In genomic region chr8:109311484-109312210, GRCm38 (mm10) we compare ENCODE assay signal across 12 mouse cellular contexts.
A peak's percentile ranks its signal among the peaks of the same experiment; 100 is the strongest.
DNase-seq lines count a peak whose midpoint lies in the region; ATAC-seq lines count a peak whose summit lies in the region.
"Had no signal": no experiment of that assay in that cellular context is flagged by ENCODE, and none has a peak within 500 bp of the region (broad histone marks: within the 10 kb centered on the region; RNA-seq: fewer than 3 reads in every experiment).

No protein-coding gene starts in this region.

- 0 out of 2 replicates have a peak, but pooled peaks have one; percentile 26 for ATAC-seq in neural tube, embryonic 11.5 days (ENCODE audit: insufficient read depth, low FRiP score, low TSS enrichment)
- ATAC-seq in activated CD4-positive, CD25-positive, alpha-beta regulatory T cell, adult 4 months, result no peak
- ATAC-seq: liver, postnatal 0 days had no signal

- H3K4me2 ChIP-seq in neural tube, embryonic 11.5 days (ENCODE audit: low read depth), result no peak overlapping the region

- H3K36me3 ChIP-seq in neural tube, embryonic 11.5 days (ENCODE audit: control insufficient read depth, insufficient read depth, low read length), result no peaks in the 10 kb centered on the region
- H3K36me3 ChIP-seq in hindbrain, embryonic 10.5 days, result no peaks in the 10 kb centered on the region
- no peaks in the 10 kb centered on the region for H3K36me3 ChIP-seq in midbrain, embryonic 10.5 days

- peaks cover 27% of the 10 kb centered on the region for H3K4me1 ChIP-seq in neural tube, embryonic 11.5 days (ENCODE audit: control insufficient read depth, insufficient read depth, low read length)
- peaks cover 49% of the 10 kb centered on the region for H3K4me1 ChIP-seq in hindbrain, embryonic 10.5 days (replicated peaks)
- peaks cover 49% of the 10 kb centered on the region for H3K4me1 ChIP-seq in midbrain, embryonic 10.5 days

- no peak overlapping the region for H3K4me3 ChIP-seq in neural tube, embryonic 11.5 days (ENCODE audit: low read depth, low read length)
- 0 out of 2 replicates have a peak overlapping the region, but pooled peaks have one; percentile 13 for H3K4me3 ChIP-seq in hindbrain, embryonic 10.5 days
- H3K4me3 ChIP-seq in midbrain, embryonic 10.5 days, result no peak overlapping the region

- peak overlapping the region; percentile 31 for H3K9ac ChIP-seq in neural tube, embryonic 11.5 days (ENCODE audit: low read length)
- H3K9ac ChIP-seq: liver, postnatal 0 days had no signal

- no peaks in the 10 kb centered on the region for H3K27me3 ChIP-seq in neural tube, embryonic 11.5 days (ENCODE audit: control insufficient read depth, insufficient read depth, low read length)
- H3K27me3 ChIP-seq in hindbrain, embryonic 10.5 days (ENCODE audit: insufficient read depth, poor library complexity, severe bottlenecking), result no peaks in the 10 kb centered on the region
- no peaks in the 10 kb centered on the region for H3K27me3 ChIP-seq in midbrain, embryonic 10.5 days (ENCODE audit: low read depth, poor library complexity, severe bottlenecking)

- no peaks in the 10 kb centered on the region for H3K9me3 ChIP-seq in neural tube, embryonic 11.5 days (ENCODE audit: control insufficient read depth, low read length)
- H3K9me3 ChIP-seq in hindbrain, embryonic 10.5 days, result 0 out of 2 replicates have a peak, but pooled peaks cover 4% of the 10 kb centered on the region
- H3K9me3 ChIP-seq in midbrain, embryonic 10.5 days (replicated peaks), result no peaks in the 10 kb centered on the region

- no peak for DNase-seq in neural tube, embryonic 11.5 days (ENCODE audit: low spot score)
- no peak for DNase-seq in neural tube, embryonic 10.5 days (ENCODE audit: extremely low spot score, low spot score)
- DNase-seq in hindbrain, embryonic 10.5 days (ENCODE audit: low spot score), result peak; percentile 35
- DNase-seq in midbrain, embryonic 10.5 days (ENCODE audit: low spot score), result peak; percentile 30
- DNase-seq in retina, postnatal 1 day, result peak; percentile 64
- no peak for DNase-seq in left cerebral cortex, adult 18-20 months (ENCODE audit: low spot score in 2 of 2)
- no peak for DNase-seq in testis, postnatal 14 days (ENCODE audit: low spot score)
- DNase-seq: cerebellum, postnatal 25 days; gastrocnemius, postnatal 36 days; kidney, adult 9 months; liver, postnatal 0 days had no signal

- 32% methylated on average over 17 of the region's 17 CpGs for WGBS in neural tube, embryonic 11.5 days
- WGBS in hindbrain, embryonic 10.5 days, result 33% methylated on average over 17 of the region's 17 CpGs
- WGBS in midbrain, embryonic 10.5 days, result 35% methylated on average over 17 of the region's 17 CpGs

- peak overlapping the region; percentile 71 for H3K27ac ChIP-seq in neural tube, embryonic 11.5 days (ENCODE audit: low read depth, low read length)
- H3K27ac ChIP-seq in hindbrain, embryonic 10.5 days, result peak overlapping the region; percentile 88
- H3K27ac ChIP-seq in midbrain, embryonic 10.5 days (replicated peaks), result peak overlapping the region; percentile 80

Comparison
In these comparisons a context has a peak if more than half of its experiments do, and no peak if none do; other contexts are left out.
1. DNase-seq: peak in hindbrain, embryonic 10.5 days (single experiment), midbrain, embryonic 10.5 days (single experiment) and retina, postnatal 1 day (single experiment); none in neural tube, embryonic 11.5 days (single experiment), neural tube, embryonic 10.5 days (single experiment), left cerebral cortex, adult 18-20 months (0 of 2) and testis, postnatal 14 days (single experiment).
2. Peak in every context shown above with its lines, with median percentiles within 50 percentile points of each other: H3K27ac ChIP-seq.